ENCODE assay signal across 8 mouse cellular contexts in the genomic region with DNA sequence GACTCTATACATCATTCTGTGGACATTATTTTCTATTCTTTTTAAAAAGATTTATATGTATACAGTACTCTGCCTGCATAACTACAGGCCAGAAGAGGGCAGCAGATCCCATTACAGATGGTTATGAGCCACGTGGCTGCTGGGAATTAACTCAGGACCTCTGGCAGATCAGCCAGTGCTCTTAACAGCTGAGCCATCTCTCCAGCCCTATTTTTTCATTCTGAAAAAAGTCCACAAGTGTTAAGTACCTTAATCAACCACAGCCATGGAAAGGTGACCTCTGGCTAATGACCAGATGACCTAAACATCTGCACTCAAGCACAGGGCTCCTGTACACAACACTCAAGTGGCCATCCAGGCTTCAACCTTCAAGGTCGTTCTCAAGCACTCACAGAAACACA. TPM values are rescaled to one million over a fixed set of nuclear protein-coding genes. Genes with fewer than 3 reads are reported as not detected.
A peak's percentile ranks its signal among the peaks of the same experiment; 100 is the strongest.
DNase-seq lines count a peak whose midpoint lies in the region; ATAC-seq lines count a peak whose summit lies in the region.

No protein-coding gene starts in this region.

- H3K9ac ChIP-seq in forebrain, embryonic 11.5 days (ENCODE audit: low read length) = no peak overlapping the region
- H3K9ac ChIP-seq in forebrain, embryonic 13.5 days = no peak overlapping the region

- H3K4me2 ChIP-seq in forebrain, embryonic 11.5 days (ENCODE audit: low read depth, low read length, severe bottlenecking) = no peak overlapping the region
- H3K4me2 ChIP-seq in forebrain, embryonic 13.5 days = no peak overlapping the region

- no peak for ATAC-seq in forebrain, embryonic 11.5 days (replicated peaks; ENCODE audit: low FRiP score)
- ATAC-seq in forebrain, embryonic 13.5 days = no peak

- H3K27me3 ChIP-seq in forebrain, embryonic 11.5 days (ENCODE audit: control insufficient read depth, insufficient read depth, low read length) = no peaks in the 10 kb centered on the region
- H3K27me3 ChIP-seq in forebrain, embryonic 13.5 days = no peaks in the 10 kb centered on the region
- H3K27me3 ChIP-seq in limb, embryonic 10.5 days (ENCODE audit: low read depth, poor library complexity, severe bottlenecking) = no peaks in the 10 kb centered on the region

- WGBS in forebrain, embryonic 11.5 days = 43% methylated on average over 2 of the region's 2 CpGs
- WGBS in forebrain, embryonic 13.5 days = 45% methylated on average over 2 of the region's 2 CpGs
- whole genome bisulfite sequencing in limb, embryonic 10.5 days = 35% methylated on average over 2 of the region's 2 CpGs

- DNase-seq in forebrain, embryonic 11.5 days (ENCODE audit: low spot score) = peak; percentile 58
- DNase-seq in urinary bladder, postnatal 14 days (ENCODE audit: low spot score) = peak; percentile 26
- DNase-seq in urinary bladder, adult 2 months (ENCODE audit: low spot score) = no peak
- DNase-seq in limb, embryonic 10.5 days (ENCODE audit: low spot score) = peak; percentile 47
- DNase-seq in yolk sac, embryonic 10.5 days (ENCODE audit: low spot score) = peak; percentile 33
- DNase-seq in layer of hippocampus, adult 9-10 months (ENCODE audit: low spot score) = no peak
- no peak for DNase-seq in spleen, adult 12 weeks (ENCODE audit: low spot score)

- H3K4me1 ChIP-seq in forebrain, embryonic 11.5 days (replicated peaks; ENCODE audit: control insufficient read depth, insufficient read depth, low read length) = peaks cover 7% of the 10 kb centered on the region; the same call in 1 of the 2 replicates
- peaks cover 27% of the 10 kb centered on the region for H3K4me1 ChIP-seq in forebrain, embryonic 13.5 days
- H3K4me1 ChIP-seq in limb, embryonic 10.5 days = peaks cover 14% of the 10 kb centered on the region

- no peak overlapping the region for H3K27ac ChIP-seq in forebrain, embryonic 11.5 days (ENCODE audit: low read depth, low read length)
- H3K27ac ChIP-seq in forebrain, embryonic 13.5 days = no peak overlapping the region
- no peak overlapping the region for H3K27ac ChIP-seq in limb, embryonic 10.5 days

- H3K36me3 ChIP-seq in forebrain, embryonic 11.5 days (ENCODE audit: control insufficient read depth, insufficient read depth, low read length) = peaks cover 17% of the 10 kb centered on the region
- peaks cover 65% of the 10 kb centered on the region for H3K36me3 ChIP-seq in forebrain, embryonic 13.5 days (ENCODE audit: poor library complexity, severe bottlenecking)
- peaks cover 67% of the 10 kb centered on the region for H3K36me3 ChIP-seq in limb, embryonic 10.5 days

- H3K9me3 ChIP-seq in forebrain, embryonic 11.5 days (ENCODE audit: control insufficient read depth, low read length) = no peaks in the 10 kb centered on the region
- H3K9me3 ChIP-seq in forebrain, embryonic 13.5 days (replicated peaks) = no peaks in the 10 kb centered on the region
- H3K9me3 ChIP-seq in limb, embryonic 10.5 days (replicated peaks) = no peaks in the 10 kb centered on the region

- no peak overlapping the region for H3K4me3 ChIP-seq in forebrain, embryonic 11.5 days (ENCODE audit: low read depth, low read length)
- no peak overlapping the region for H3K4me3 ChIP-seq in forebrain, embryonic 13.5 days
- no peak overlapping the region for H3K4me3 ChIP-seq in limb, embryonic 10.5 days

RNA-seq across cellular contexts. Expression of a gene that starts 1.4 kb away (rescaled TPM):
- 0.44 TPM in 1 of 2 replicates, not detected in the other for polyA plus RNA-seq in forebrain, embryonic 11.5 days (2014; fragmentation: Nextera tagmentation; extraction: Ambion mirVana)
- 0.62 and 0.76 TPM in 2 replicates for polyA plus RNA-seq in forebrain, embryonic 13.5 days (2015; fragmentation: Nextera tagmentation; extraction: Ambion mirVana)
- polyA plus RNA-seq in urinary bladder, adult 2 months (2012; rRNA removed) = 0.13 and 0.41 TPM in 2 replicates
- 0.43 and 0.74 TPM in 2 replicates for polyA plus RNA-seq in limb, embryonic 10.5 days (2016; fragmentation: Nextera tagmentation; extraction: Ambion mirVana)

RNA-seq across cellular contexts. Expression of a gene that starts 5.1 kb away (rescaled TPM):
- polyA plus RNA-seq in forebrain, embryonic 11.5 days (2014; fragmentation: Nextera tagmentation; extraction: Ambion mirVana) = 400 and 454 TPM in 2 replicates
- 386 and 461 TPM in 2 replicates for polyA plus RNA-seq in forebrain, embryonic 13.5 days (2015; fragmentation: Nextera tagmentation; extraction: Ambion mirVana)
- polyA plus RNA-seq in urinary bladder, adult 2 months (2012; rRNA removed) = 911 and 1,027 TPM in 2 replicates
- 449 and 506 TPM in 2 replicates for polyA plus RNA-seq in limb, embryonic 10.5 days (2016; fragmentation: Nextera tagmentation; extraction: Ambion mirVana)

RNA-seq across cellular contexts. Expression of a gene that starts 10.8 kb away (rescaled TPM):
- 16.3 and 19.5 TPM in 2 replicates for polyA plus RNA-seq in forebrain, embryonic 11.5 days (2014; fragmentation: Nextera tagmentation; extraction: Ambion mirVana)
- polyA plus RNA-seq in forebrain, embryonic 13.5 days (2015; fragmentation: Nextera tagmentation; extraction: Ambion mirVana) = 18.0 and 20.1 TPM in 2 replicates
- 15.3 and 16.6 TPM in 2 replicates for polyA plus RNA-seq in urinary bladder, adult 2 months (2012; rRNA removed)
- polyA plus RNA-seq in limb, embryonic 10.5 days (2016; fragmentation: Nextera tagmentation; extraction: Ambion mirVana) = 17.8 and 21.6 TPM in 2 replicates

RNA-seq across cellular contexts. Expression of a gene that starts 21.7 kb away (rescaled TPM):
- polyA plus RNA-seq in forebrain, embryonic 11.5 days (2014; fragmentation: Nextera tagmentation; extraction: Ambion mirVana) = 77.6 and 77.8 TPM in 2 replicates
- polyA plus RNA-seq in forebrain, embryonic 13.5 days (2015; fragmentation: Nextera tagmentation; extraction: Ambion mirVana) = 95.3 and 109 TPM in 2 replicates
- polyA plus RNA-seq in urinary bladder, adult 2 months (2012; rRNA removed) = 101 and 108 TPM in 2 replicates
- polyA plus RNA-seq in limb, embryonic 10.5 days (2016; fragmentation: Nextera tagmentation; extraction: Ambion mirVana) = 90.0 and 110 TPM in 2 replicates

RNA-seq across cellular contexts. Expression of a gene that starts 32.6 kb away (rescaled TPM):
- 1.8 and 1.9 TPM in 2 replicates for polyA plus RNA-seq in forebrain, embryonic 11.5 days (2014; fragmentation: Nextera tagmentation; extraction: Ambion mirVana)
- polyA plus RNA-seq in forebrain, embryonic 13.5 days (2015; fragmentation: Nextera tagmentation; extraction: Ambion mirVana) = 3.5 and 4.2 TPM in 2 replicates
- polyA plus RNA-seq in urinary bladder, adult 2 months (2012; rRNA removed) = 17.2 and 19.1 TPM in 2 replicates
- polyA plus RNA-seq in limb, embryonic 10.5 days (2016; fragmentation: Nextera tagmentation; extraction: Ambion mirVana) = 1.6 and 1.9 TPM in 2 replicates

Comparison
In these comparisons a context has a peak if more than half of its experiments do, and no peak if none do; other contexts are left out.
1. DNase-seq: peak in forebrain, embryonic 11.5 days (single experiment), urinary bladder, postnatal 14 days (single experiment), limb, embryonic 10.5 days (single experiment) and yolk sac, embryonic 10.5 days (single experiment); none in urinary bladder, adult 2 months (single experiment), layer of hippocampus, adult 9-10 months (single experiment) and spleen, adult 12 weeks (single experiment).